Mouse (Mus musculus): Measurements from ENCODE around the gene Hint2. TPM values are rescaled to one million over a fixed set of nuclear protein-coding genes. Genes with fewer than 3 reads are reported as not detected.

The Hint2 gene
- polyA plus RNA-seq, 1 experiment: 48.0 TPM

- Histone ChIP-seq H3ac (ENCODE audit: control insufficient read depth, insufficient read length, low read depth) (no peak overlapping the region), H3K79me3 (ENCODE audit: low read depth) (no peaks in the 10 kb centered on the region), H3K79me2 (ENCODE audit: control insufficient read depth, insufficient read depth) (no peaks in the 10 kb centered on the region), H3K36me3 (ENCODE audit: control insufficient read depth, insufficient read depth) (no peaks in the 10 kb centered on the region), H3K27me3 (ENCODE audit: control insufficient read depth, insufficient read depth, insufficient read length) (peaks cover 6% of the 10 kb centered on the region), H3K4me3 (ENCODE audit: insufficient read depth, poor library complexity, severe bottlenecking) (no peak overlapping the region)
- TF ChIP-seq USF1 (IDR thresholded peaks at IDR 0.05; ENCODE audit: low read depth) (no peak), MAX (IDR thresholded peaks at IDR 0.05) (no peak), MYOD1 (IDR thresholded peaks at IDR 0.05; ENCODE audit: control insufficient read depth, insufficient read length, low read depth) (no peak), CTCF (IDR thresholded peaks at IDR 0.05; ENCODE audit: control insufficient read depth, insufficient read depth, insufficient read length) (no peak), CEBPB (IDR thresholded peaks at IDR 0.05; ENCODE audit: low read depth) (no peak), MYOG (IDR thresholded peaks at IDR 0.05; ENCODE audit: control insufficient read depth, extremely low read depth, insufficient read length) (no peak), FOSL1 (IDR thresholded peaks at IDR 0.05; ENCODE audit: insufficient read depth, low read length, poor library complexity, severe bottlenecking) (no peak)
Observed at GRCm38 (mm10) chr4:43613060-43613730, 43.1 kb downstream of the Hint2 start.

- TF ChIP-seq MAX (IDR thresholded peaks at IDR 0.05) (no peak), CEBPB (IDR thresholded peaks at IDR 0.05; ENCODE audit: low read depth) (no peak), FOSL1 (IDR thresholded peaks at IDR 0.05; ENCODE audit: insufficient read depth, low read length, poor library complexity, severe bottlenecking) (no peak), CTCF (IDR thresholded peaks at IDR 0.05; ENCODE audit: control insufficient read depth, insufficient read depth, insufficient read length) (no peak), MYOG (IDR thresholded peaks at IDR 0.05; ENCODE audit: control insufficient read depth, extremely low read depth, insufficient read length) (no peak), USF1 (IDR thresholded peaks at IDR 0.05; ENCODE audit: low read depth) (no peak), MYOD1 (IDR thresholded peaks at IDR 0.05; ENCODE audit: control insufficient read depth, insufficient read length, low read depth) (no peak)
- H3K36me3 ChIP-seq (ENCODE audit: control insufficient read depth, insufficient read depth): no peaks in the 10 kb centered on the region
- H3ac ChIP-seq (ENCODE audit: control insufficient read depth, insufficient read length, low read depth): no peak overlapping the region
- H3K4me3 ChIP-seq (ENCODE audit: insufficient read depth, poor library complexity, severe bottlenecking): no peak overlapping the region
- peaks cover 6% of the 10 kb centered on the region for H3K27me3 ChIP-seq (ENCODE audit: control insufficient read depth, insufficient read depth, insufficient read length)
- H3K79me3 ChIP-seq (ENCODE audit: low read depth): no peaks in the 10 kb centered on the region
- H3K79me2 ChIP-seq (ENCODE audit: control insufficient read depth, insufficient read depth): no peaks in the 10 kb centered on the region
Observed at GRCm38 (mm10) chr4:43612534-43612933, 43.7 kb downstream of the Hint2 start.

- TF ChIP-seq CEBPB (IDR thresholded peaks at IDR 0.05; ENCODE audit: low read depth) (peak; percentile 22), MYOD1 (IDR thresholded peaks at IDR 0.05; ENCODE audit: control insufficient read depth, insufficient read length, low read depth) (no peak)
- peaks cover 5% of the 10 kb centered on the region for H3K27me3 ChIP-seq (ENCODE audit: control insufficient read depth, insufficient read depth, insufficient read length)
- H3K79me3 ChIP-seq (ENCODE audit: low read depth): no peaks in the 10 kb centered on the region
- H3K79me2 ChIP-seq (ENCODE audit: control insufficient read depth, insufficient read depth): no peaks in the 10 kb centered on the region
- no peak overlapping the region for H3ac ChIP-seq (ENCODE audit: control insufficient read depth, insufficient read length, low read depth)
- no peak overlapping the region for H3K4me3 ChIP-seq (ENCODE audit: insufficient read depth, poor library complexity, severe bottlenecking)
- H3K36me3 ChIP-seq (ENCODE audit: control insufficient read depth, insufficient read depth): no peaks in the 10 kb centered on the region
Observed at GRCm38 (mm10) chr4:43604751-43605685, 51.2 kb downstream of the Hint2 start.

Small RNAs within 50 kb of the gene (microRNA-seq; reads per million reads assigned to microRNA genes)
- gene Gm25262 (ENCODE audit: borderline microRNAs expressed): not detected

Other genes with a start within 250 kb of the Hint2 start
- 0.06 TPM for gene Fam166b, start 227.3 kb downstream of the Hint2 start, polyA plus RNA-seq (2012; fragmentation: generic; extraction: Trizol)
- 28.9 TPM for gene Tesk1, start 214.5 kb downstream of the Hint2 start, polyA plus RNA-seq (2012; fragmentation: generic; extraction: Trizol)
- 1.5 TPM for gene Cd72, start 201.8 kb downstream of the Hint2 start, polyA plus RNA-seq (2012; fragmentation: generic; extraction: Trizol)
- gene Sit1, start 172.7 kb downstream of the Hint2 start, polyA plus RNA-seq (2012; fragmentation: generic; extraction: Trizol): not detected
- gene Ccdc107, start 163.6 kb downstream of the Hint2 start, polyA plus RNA-seq (2012; fragmentation: generic; extraction: Trizol): 58.9 TPM
- 11.7 TPM for gene Arhgef39, start 156.8 kb downstream of the Hint2 start, polyA plus RNA-seq (2012; fragmentation: generic; extraction: Trizol)
- gene Car9, start 149.5 kb downstream of the Hint2 start, polyA plus RNA-seq (2012; fragmentation: generic; extraction: Trizol): 0.67 TPM
- 622 TPM for gene Tpm2, start 132.7 kb downstream of the Hint2 start, polyA plus RNA-seq (2012; fragmentation: generic; extraction: Trizol)
- 52.4 TPM for gene Creb3, start 94.1 kb downstream of the Hint2 start, polyA plus RNA-seq (2012; fragmentation: generic; extraction: Trizol)
- 158 TPM for gene Tln1, start 93.8 kb downstream of the Hint2 start, polyA plus RNA-seq (2012; fragmentation: generic; extraction: Trizol)
- 22.6 TPM for gene Rgp1, start 77.8 kb downstream of the Hint2 start, polyA plus RNA-seq (2012; fragmentation: generic; extraction: Trizol)
- 6.0 TPM for gene Gba2, start 77.6 kb downstream of the Hint2 start, polyA plus RNA-seq (2012; fragmentation: generic; extraction: Trizol)
- gene Msmp, start 72.0 kb downstream of the Hint2 start, polyA plus RNA-seq (2012; fragmentation: generic; extraction: Trizol): not detected
- gene Npr2, start 24.5 kb downstream of the Hint2 start, polyA plus RNA-seq (2012; fragmentation: generic; extraction: Trizol): 7.3 TPM
- 0.04 TPM for gene Spag8, start 2.9 kb downstream of the Hint2 start, polyA plus RNA-seq (2012; fragmentation: generic; extraction: Trizol)
- 0.16 TPM for gene Tmem8b, start 12.5 kb upstream of the Hint2 start, polyA plus RNA-seq (2012; fragmentation: generic; extraction: Trizol)
- gene Fam221b, start 12.7 kb upstream of the Hint2 start, polyA plus RNA-seq (2012; fragmentation: generic; extraction: Trizol): 1.4 TPM
- gene Olfr70, start 44.3 kb upstream of the Hint2 start, polyA plus RNA-seq (2012; fragmentation: generic; extraction: Trizol): not detected
- gene Olfr71, start 53.8 kb upstream of the Hint2 start, polyA plus RNA-seq (2012; fragmentation: generic; extraction: Trizol): not detected
- 5.0 TPM for gene Hrct1, start 70.7 kb upstream of the Hint2 start, polyA plus RNA-seq (2012; fragmentation: generic; extraction: Trizol)
- gene Spaar, start 73.6 kb upstream of the Hint2 start, polyA plus RNA-seq (2012; fragmentation: generic; extraction: Trizol): 0.11 TPM
- not detected for gene Olfr159, start 114.5 kb upstream of the Hint2 start, polyA plus RNA-seq (2012; fragmentation: generic; extraction: Trizol)
- gene Olfr156, start 167.4 kb upstream of the Hint2 start, polyA plus RNA-seq (2012; fragmentation: generic; extraction: Trizol): not detected
- not detected for gene Olfr157, start 183.7 kb upstream of the Hint2 start, polyA plus RNA-seq (2012; fragmentation: generic; extraction: Trizol)
- not detected for gene Olfr155, start 195.1 kb upstream of the Hint2 start, polyA plus RNA-seq (2012; fragmentation: generic; extraction: Trizol)
- 0.61 TPM for gene Reck, start 219.1 kb upstream of the Hint2 start, polyA plus RNA-seq (2012; fragmentation: generic; extraction: Trizol)